Mouse (Mus musculus): ENCODE results near the gene Ak5. TPM values are rescaled to one million over a fixed set of nuclear protein-coding genes. Genes with fewer than 3 reads are reported as not detected.

The Ak5 gene
- total and polyA plus RNA-seq, 3 experiments: 0.13 to 0.79 (median 0.23) TPM

DNA sequence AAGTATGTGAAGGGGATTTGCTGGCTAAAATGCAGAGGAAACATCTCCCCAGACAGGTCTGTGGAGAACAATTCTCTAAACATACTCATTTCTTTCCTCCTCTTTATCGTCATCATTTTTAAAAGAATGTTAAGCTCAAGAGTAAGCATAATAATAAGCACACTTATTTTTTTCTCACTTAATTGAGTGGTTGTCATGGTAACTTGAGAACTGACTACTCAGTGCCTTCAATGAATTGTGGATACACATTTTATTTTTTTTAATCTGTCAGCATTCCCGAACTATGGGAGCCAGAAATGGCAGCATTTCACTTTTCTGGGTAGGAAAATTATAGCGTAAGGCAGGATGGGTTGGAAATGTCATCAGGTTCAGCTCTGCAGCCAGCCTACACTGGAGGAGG, 151.6 kb downstream of the Ak5 start:
- no peak overlapping the region for H3K27ac ChIP-seq (ENCODE audit: insufficient read depth, low read depth)
- DNase-seq (ENCODE audit: extremely low read depth): no peak
- TF ChIP-seq ZC3H11A (IDR thresholded peaks at IDR 0.05; ENCODE audit: low read depth, low read length): no peak
- TF ChIP-seq RAD21 (IDR thresholded peaks at IDR 0.05; ENCODE audit: low read depth, low read length): no peak
- no peak for TF ChIP-seq MAZ (IDR thresholded peaks at IDR 0.05; ENCODE audit: low read depth, low read length)
- no peak for TF ChIP-seq TCF12 (IDR thresholded peaks at IDR 0.05; ENCODE audit: low read depth, low read length)
- TF ChIP-seq POLR2A (IDR thresholded peaks at IDR 0.05; ENCODE audit: low read depth, low read length): no peak
- no peak for TF ChIP-seq MAX (IDR thresholded peaks at IDR 0.05; ENCODE audit: low read length)
- TF ChIP-seq ETS1 (conservative IDR thresholded peaks at IDR 0.05; ENCODE audit: low read depth, low read length): no peak
- no peak for TF ChIP-seq KAT2A (IDR thresholded peaks at IDR 0.05; ENCODE audit: insufficient replicate concordance, low read length)
- no peak for TF ChIP-seq MAFK (IDR thresholded peaks at IDR 0.05; ENCODE audit: insufficient replicate concordance, low read length)
- no peak for TF ChIP-seq USF2 (conservative IDR thresholded peaks at IDR 0.05; ENCODE audit: low read depth, low read length)
- no peak for TF ChIP-seq MEF2A (IDR thresholded peaks at IDR 0.05; ENCODE audit: borderline replicate concordance, low read depth, low read length)
- TF ChIP-seq JUND (conservative IDR thresholded peaks at IDR 0.05; ENCODE audit: low read depth, low read length): no peak
- TF ChIP-seq USF1 (IDR thresholded peaks at IDR 0.05; ENCODE audit: low read depth, low read length): no peak
- H3K4me2 ChIP-seq (ENCODE audit: insufficient read depth, low read depth, poor library complexity, severe bottlenecking): no peak overlapping the region
- H3K27me3 ChIP-seq (replicated peaks): no peaks in the 10 kb centered on the region
- no peaks in the 10 kb centered on the region for H3K9me3 ChIP-seq (replicated peaks; ENCODE audit: low read length)
- H3K4me1 ChIP-seq (ENCODE audit: control insufficient read depth in 1 of 2, insufficient read depth in 2 of 2): no peaks in the 10 kb centered on the region
- no peaks in the 10 kb centered on the region for H3K79me2 ChIP-seq (replicated peaks; ENCODE audit: control insufficient read depth, extremely low read depth, insufficient read depth, poor library complexity, severe bottlenecking)
- no peaks in the 10 kb centered on the region for H3K36me3 ChIP-seq (replicated peaks in 1 of 2; ENCODE audit: control insufficient read depth in 1 of 2, insufficient read depth in 1 of 2, low read length in 1 of 2)
- in situ Hi-C loops (cut with MboI; ENCODE audit: low pct_ligation_motif_present, low pct_unique_long_range_greater_than_20kb, low sequenced_read_pairs): no loop called here
- no peak overlapping the region for H3K9ac ChIP-seq (ENCODE audit: insufficient read depth, low read depth)
- no peak overlapping the region for H3K4me3 ChIP-seq (replicated peaks in 1 of 3; ENCODE audit: low read depth in 2 of 3, low read length in 2 of 3, poor library complexity in 1 of 3)
- dilution Hi-C loops (cut with MboI; ENCODE audit: extremely low pct_ligation_motif_present, extremely low pct_unique_long_range_greater_than_20kb, low sequenced_read_pairs): no loop called here

DNA sequence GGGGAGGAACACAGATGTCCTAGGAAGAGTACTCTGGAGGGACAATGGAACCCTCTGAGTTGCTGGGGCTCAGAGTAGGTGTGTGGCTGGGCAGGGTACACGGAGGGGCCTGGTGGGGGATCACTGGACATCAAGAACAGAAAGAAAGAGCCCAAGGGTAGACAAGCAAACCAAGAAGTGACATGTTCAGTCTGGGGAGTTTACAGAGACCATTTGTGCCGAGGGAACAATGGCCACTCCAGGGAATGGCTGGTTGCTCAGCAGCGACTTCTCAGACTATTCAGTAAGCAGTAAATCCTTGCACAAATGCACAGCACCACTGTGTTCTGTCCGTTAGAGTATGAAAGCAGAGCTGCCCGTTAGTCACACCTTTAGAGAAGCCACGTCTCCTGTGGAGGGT, 152.2 kb downstream of the Ak5 start:
- H3K79me2 ChIP-seq (replicated peaks; ENCODE audit: control insufficient read depth, extremely low read depth, insufficient read depth, poor library complexity, severe bottlenecking): no peaks in the 10 kb centered on the region
- in situ Hi-C loops (cut with MboI; ENCODE audit: low pct_ligation_motif_present, low pct_unique_long_range_greater_than_20kb, low sequenced_read_pairs): no loop called here
- no peak overlapping the region for H3K4me2 ChIP-seq (ENCODE audit: insufficient read depth, low read depth, poor library complexity, severe bottlenecking)
- no peaks in the 10 kb centered on the region for H3K27me3 ChIP-seq (replicated peaks)
- dilution Hi-C loops (cut with MboI; ENCODE audit: extremely low pct_ligation_motif_present, extremely low pct_unique_long_range_greater_than_20kb, low sequenced_read_pairs): no loop called here
- no peaks in the 10 kb centered on the region for H3K9me3 ChIP-seq (replicated peaks; ENCODE audit: low read length)
- H3K27ac ChIP-seq (ENCODE audit: insufficient read depth, low read depth): no peak overlapping the region
- H3K4me3 ChIP-seq (replicated peaks in 1 of 3; ENCODE audit: low read depth in 2 of 3, low read length in 2 of 3, poor library complexity in 1 of 3): no peak overlapping the region
- no peaks in the 10 kb centered on the region for H3K4me1 ChIP-seq (ENCODE audit: control insufficient read depth in 1 of 2, insufficient read depth in 2 of 2)
- no peaks in the 10 kb centered on the region for H3K36me3 ChIP-seq (replicated peaks in 1 of 2; ENCODE audit: control insufficient read depth in 1 of 2, insufficient read depth in 1 of 2, low read length in 1 of 2)
- no peak overlapping the region for H3K9ac ChIP-seq (ENCODE audit: insufficient read depth, low read depth)
- no peak for TF ChIP-seq RCOR1 (conservative IDR thresholded peaks at IDR 0.05; ENCODE audit: low read depth, low read length)
- TF ChIP-seq KAT2A (IDR thresholded peaks at IDR 0.05; ENCODE audit: insufficient replicate concordance, low read length): no peak
- no peak for TF ChIP-seq ELF1 (IDR thresholded peaks at IDR 0.05; ENCODE audit: low read depth, low read length)
- no peak for TF ChIP-seq MAZ (IDR thresholded peaks at IDR 0.05; ENCODE audit: low read depth, low read length)
- no peak for TF ChIP-seq MYC (IDR thresholded peaks at IDR 0.05; ENCODE audit: low read depth, low read length)
- TF ChIP-seq JUN (IDR thresholded peaks at IDR 0.05; ENCODE audit: insufficient read depth, low read depth, low read length): no peak
- no peak for TF ChIP-seq CHD1 (IDR thresholded peaks at IDR 0.05; ENCODE audit: low read depth, low read length)
- TF ChIP-seq HCFC1 (IDR thresholded peaks at IDR 0.05; ENCODE audit: low read depth, low read length): no peak
- DNase-seq (ENCODE audit: extremely low read depth): no peak

Measured in CH12.LX (cell line).